Mouse (Mus musculus): ENCODE data around the gene Arl2bp. TPM values are rescaled to one million over a fixed set of nuclear protein-coding genes. Genes with fewer than 3 reads are reported as not detected.

Arl2bp gene
- polyA plus RNA-seq, 1 experiment from 2014 or later: 42.3 TPM

GRCm38 (mm10) chr8:94696566-94696965 lies 30.2 kb downstream of the Arl2bp start:
- no peaks in the 10 kb centered on the region for H3K36me3 ChIP-seq
- ATAC-seq: no peak
- H3K27me3 ChIP-seq (replicated peaks): peaks cover 80% of the 10 kb centered on the region
- no peaks in the 10 kb centered on the region for H3K9me3 ChIP-seq (replicated peaks)
- H3K27ac ChIP-seq: no peak overlapping the region
- no peak overlapping the region for H3K9ac ChIP-seq
- peak overlapping the region; percentile 62 for H3K4me2 ChIP-seq
- peaks cover 15% of the 10 kb centered on the region for H3K4me1 ChIP-seq
- no peak overlapping the region for H3K4me3 ChIP-seq
- WGBS (ENCODE audit: insufficient replicate concordance): 56% methylated on average over 3 of the region's 3 CpGs

GRCm38 (mm10) chr8:94697956-94698355 lies 31.6 kb downstream of the Arl2bp start:
- ATAC-seq: no peak
- Histone ChIP-seq H3K27me3 (replicated peaks) (peaks cover 66% of the 10 kb centered on the region), H3K36me3 (no peaks in the 10 kb centered on the region), H3K27ac (no peak overlapping the region), H3K4me2 (no peak overlapping the region), H3K9me3 (replicated peaks) (no peaks in the 10 kb centered on the region), H3K4me1 (peaks cover 22% of the 10 kb centered on the region), H3K4me3 (no peak overlapping the region), H3K9ac (no peak overlapping the region)
- WGBS (ENCODE audit: insufficient replicate concordance): 69% methylated on average over 6 of the region's 6 CpGs

GRCm38 (mm10) chr8:94699366-94699765 lies 33.0 kb downstream of the Arl2bp start:
- H3K9me3 ChIP-seq (replicated peaks): no peaks in the 10 kb centered on the region
- no peak overlapping the region for H3K4me3 ChIP-seq
- no peak overlapping the region for H3K27ac ChIP-seq
- ATAC-seq: no peak
- H3K4me2 ChIP-seq: no peak overlapping the region
- H3K9ac ChIP-seq: no peak overlapping the region
- peaks cover 52% of the 10 kb centered on the region for H3K27me3 ChIP-seq (replicated peaks)
- peaks cover 23% of the 10 kb centered on the region for H3K4me1 ChIP-seq
- 78% methylated on average over 16 of the region's 16 CpGs for WGBS (ENCODE audit: insufficient replicate concordance)
- no peaks in the 10 kb centered on the region for H3K36me3 ChIP-seq

GRCm38 (mm10) chr8:94700421-94700935 lies 34.1 kb downstream of the Arl2bp start:
- Histone ChIP-seq H3K9me3 (replicated peaks) (no peaks in the 10 kb centered on the region), H3K27me3 (replicated peaks) (peaks cover 43% of the 10 kb centered on the region), H3K9ac (no peak overlapping the region), H3K4me1 (peaks cover 30% of the 10 kb centered on the region), H3K36me3 (no peaks in the 10 kb centered on the region), H3K27ac (no peak overlapping the region), H3K4me3 (no peak overlapping the region), H3K4me2 (no peak overlapping the region)
- no peak for ATAC-seq
- 50% methylated on average over 4 of the region's 4 CpGs for WGBS (ENCODE audit: insufficient replicate concordance)

GRCm38 (mm10) chr8:94702156-94702555 lies 35.8 kb downstream of the Arl2bp start:
- H3K4me3 ChIP-seq: peak overlapping the region; percentile 64
- WGBS (ENCODE audit: insufficient replicate concordance): 58% methylated on average over 3 of the region's 3 CpGs
- peak overlapping the region; percentile 73 for H3K4me2 ChIP-seq

GRCm38 (mm10) chr8:94702844-94703813 lies 36.7 kb downstream of the Arl2bp start:
- Histone ChIP-seq H3K4me1 (peaks cover 38% of the 10 kb centered on the region), H3K27me3 (replicated peaks) (peaks cover 28% of the 10 kb centered on the region), H3K27ac (peak overlapping the region; percentile 72), H3K9ac (peak overlapping the region; percentile 65), H3K36me3 (no peaks in the 10 kb centered on the region), H3K4me2 (peak overlapping the region; percentile 73), H3K9me3 (replicated peaks) (no peaks in the 10 kb centered on the region), H3K4me3 (peak overlapping the region; percentile 64)
- ATAC-seq: peak; percentile 85
- under 1% methylated on average over 35 of the region's 35 CpGs for WGBS (ENCODE audit: insufficient replicate concordance)

More at GRCm38 (mm10) chr8:94702156-94702555, 35.8 kb downstream of the Arl2bp start:
- Histone ChIP-seq H3K27ac (no peak overlapping the region), H3K36me3 (no peaks in the 10 kb centered on the region), H3K27me3 (replicated peaks) (peaks cover 33% of the 10 kb centered on the region), H3K9me3 (replicated peaks) (no peaks in the 10 kb centered on the region), H3K9ac (0 out of 2 replicates have a peak overlapping the region, but pooled peaks have one; percentile 65), H3K4me1 (peaks cover 36% of the 10 kb centered on the region)
- no peak for ATAC-seq

- under 1% methylated on average over 35 of the region's 35 CpGs for WGBS (ENCODE audit: insufficient replicate concordance)
- peak; percentile 84 for ATAC-seq
- Histone ChIP-seq H3K27me3 (replicated peaks) (peaks cover 19% of the 10 kb centered on the region), H3K4me1 (peaks cover 38% of the 10 kb centered on the region), H3K9me3 (replicated peaks) (no peaks in the 10 kb centered on the region), H3K27ac (no peak overlapping the region; the same call in 1 of the 2 replicates), H3K4me2 (peak overlapping the region; percentile 87), H3K36me3 (no peaks in the 10 kb centered on the region), H3K9ac (peak overlapping the region; percentile 63), H3K4me3 (peak overlapping the region; percentile 65)
Measured at GRCm38 (mm10) chr8:94703972-94704668, 37.7 kb downstream of the Arl2bp start.

GRCm38 (mm10) chr8:94704669-94704984 lies 38.2 kb downstream of the Arl2bp start:
- H3K4me2 ChIP-seq: peak overlapping the region; percentile 87
- no peak overlapping the region for H3K27ac ChIP-seq
- peaks cover 38% of the 10 kb centered on the region for H3K4me1 ChIP-seq
- H3K9me3 ChIP-seq (replicated peaks): no peaks in the 10 kb centered on the region
- WGBS (ENCODE audit: insufficient replicate concordance): 12% methylated on average over 9 of the region's 9 CpGs
- H3K27me3 ChIP-seq (replicated peaks): peaks cover 14% of the 10 kb centered on the region
- H3K4me3 ChIP-seq: peak overlapping the region; percentile 65
- H3K9ac ChIP-seq: peak overlapping the region; percentile 63
- H3K36me3 ChIP-seq: no peaks in the 10 kb centered on the region
- ATAC-seq: no peak

GRCm38 (mm10) chr8:94705581-94706245 lies 39.3 kb downstream of the Arl2bp start:
- H3K4me2 ChIP-seq: no peak overlapping the region
- no peak overlapping the region for H3K4me3 ChIP-seq
- peaks cover 38% of the 10 kb centered on the region for H3K4me1 ChIP-seq
- ATAC-seq: no peak
- H3K27ac ChIP-seq: no peak overlapping the region
- H3K36me3 ChIP-seq: no peaks in the 10 kb centered on the region
- peak overlapping the region; percentile 45 for H3K9ac ChIP-seq
- 63% methylated on average over 10 of the region's 10 CpGs for WGBS (ENCODE audit: insufficient replicate concordance)
- H3K27me3 ChIP-seq (replicated peaks): peaks cover 12% of the 10 kb centered on the region; the same call in 1 of the 2 replicates
- H3K9me3 ChIP-seq (replicated peaks): no peaks in the 10 kb centered on the region

- 68% methylated on average over 9 of the region's 9 CpGs for WGBS (ENCODE audit: insufficient replicate concordance)
- peaks cover 18% of the 10 kb centered on the region; the same call in 1 of the 2 replicates for H3K27me3 ChIP-seq (replicated peaks)
- ATAC-seq: no peak
- no peak overlapping the region for H3K4me2 ChIP-seq
- H3K4me3 ChIP-seq: no peak overlapping the region
- H3K4me1 ChIP-seq: peaks cover 41% of the 10 kb centered on the region
- H3K9ac ChIP-seq: no peak overlapping the region
- H3K9me3 ChIP-seq (replicated peaks): no peaks in the 10 kb centered on the region
- no peaks in the 10 kb centered on the region for H3K36me3 ChIP-seq
- H3K27ac ChIP-seq: no peak overlapping the region
Measured at GRCm38 (mm10) chr8:94706732-94707395, 40.5 kb downstream of the Arl2bp start.

- no peaks in the 10 kb centered on the region for H3K9me3 ChIP-seq (replicated peaks)
- no peak overlapping the region for H3K27ac ChIP-seq
- no peak overlapping the region for H3K4me2 ChIP-seq
- H3K4me1 ChIP-seq: peaks cover 24% of the 10 kb centered on the region
- no peaks in the 10 kb centered on the region for H3K36me3 ChIP-seq
- H3K4me3 ChIP-seq: no peak overlapping the region
- H3K9ac ChIP-seq: no peak overlapping the region
- WGBS (ENCODE audit: insufficient replicate concordance): 62% methylated on average over 8 of the region's 8 CpGs
- ATAC-seq: no peak
- peaks cover 47% of the 10 kb centered on the region for H3K27me3 ChIP-seq (replicated peaks)
Measured at GRCm38 (mm10) chr8:94710336-94710735, 43.9 kb downstream of the Arl2bp start.

Data from liver, embryonic 12.5 days (tissue).